Mouse (Mus musculus) E14TG2a.4 (cell line): ENCODE measurements around the gene Gm21860.
"Not testable (repeated sequence)": the region's sequence is repeated elsewhere in the genome, so short reads cannot be mapped to it uniquely, and the experiment has no call there.

Source experiments
- CTCF ChIP-seq: conservative IDR thresholded peaks from 2 replicates; pipeline ENCODE4 v1.5.1; 2014; ENCODE audit warnings: low read length
- NANOG ChIP-seq: IDR thresholded peaks from 2 replicates; pipeline ENCODE4 v1.6.1; 2014; ENCODE audit warnings: borderline replicate concordance, low read length, mixed read lengths
- POU5F1 ChIP-seq: IDR thresholded peaks from 2 replicates; pipeline ENCODE4 v1.6.1; 2014; ENCODE audit warnings: low read length, borderline replicate concordance

DNA sequence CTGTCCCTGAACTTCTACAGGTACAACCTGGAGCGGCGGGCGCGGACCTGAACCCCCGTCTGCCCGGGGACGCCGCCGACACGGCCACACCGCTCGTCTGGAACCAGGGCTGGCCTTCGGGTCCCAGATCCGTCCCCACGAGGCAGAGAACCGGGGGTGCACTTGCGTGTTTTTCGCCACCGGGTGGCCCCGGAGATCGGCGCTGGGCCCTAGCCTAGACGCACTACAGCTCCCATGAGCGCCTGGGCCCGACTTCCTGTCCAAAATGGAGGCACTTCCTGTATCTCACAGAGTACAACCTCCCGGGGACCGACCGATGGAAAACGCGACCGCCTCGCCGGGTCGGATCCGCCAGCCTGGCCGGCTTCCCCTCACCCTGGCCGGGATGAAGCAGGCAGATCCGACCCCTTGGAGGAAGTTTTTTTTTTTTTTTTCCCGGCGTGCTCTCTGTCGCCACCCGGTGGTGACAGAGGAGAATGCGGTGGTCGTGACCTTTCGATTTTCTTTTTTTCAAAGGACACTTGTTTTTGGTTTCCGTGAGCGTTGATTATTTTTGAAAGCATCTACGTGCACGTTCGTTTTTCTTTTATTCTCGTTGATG lies 10.1 kb downstream of the Gm21860 start:
- TF ChIP-seq CTCF, NANOG, POU5F1: not testable (repeated sequence)
